Mouse (Mus musculus): ENCODE results near the gene Sec31a.

DNA sequence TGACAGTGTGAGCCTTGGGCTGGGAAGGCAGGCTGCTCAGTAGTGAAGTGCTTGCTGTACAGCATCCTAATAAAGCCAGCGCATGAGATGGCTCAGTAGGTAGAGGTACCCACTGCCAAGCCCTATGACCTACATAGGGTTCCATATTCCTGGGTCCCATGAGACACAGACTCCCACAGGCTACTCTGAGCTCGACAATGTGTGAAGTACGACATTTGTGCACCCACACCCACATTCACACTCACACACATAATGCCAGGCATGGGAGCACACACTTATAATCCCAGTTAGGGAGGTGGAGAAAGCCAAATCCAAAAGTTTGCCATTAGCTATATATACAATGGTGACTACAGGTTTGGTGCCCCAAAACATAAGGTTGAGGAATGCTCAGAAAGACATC lies 19.3 kb downstream of the Sec31a start:
- TF ChIP-seq CTCF (IDR thresholded peaks at IDR 0.05) (no peak), EP300 (IDR thresholded peaks at IDR 0.05) (no peak)

Measured in lung, postnatal 0 days (tissue).